Mouse (Mus musculus): ENCODE results near the gene Brpf3.
A peak's percentile ranks its signal among the peaks of the same experiment; 100 is the strongest.

GRCm38 (mm10) chr17:28846974-28847617 is 46.2 kb downstream of the Brpf3 start:
- TF ChIP-seq CTCF (IDR thresholded peaks at IDR 0.05; ENCODE audit: extremely low read depth, insufficient read length, insufficient replicate concordance, low read depth, low read length) = no peak
- peak; percentile 57; the same call in 1 of the 2 replicates for TF ChIP-seq POLR2A (IDR thresholded peaks at IDR 0.05; ENCODE audit: low read depth, low read length)

Measured in small intestine, adult 2 months (tissue).